Mouse (Mus musculus): ENCODE measurements around the gene Nlgn3. TPM values are rescaled to one million over a fixed set of nuclear protein-coding genes. Genes with fewer than 3 reads are reported as not detected.
"Not testable (repeated sequence)": the region's sequence is repeated elsewhere in the genome, so short reads cannot be mapped to it uniquely, and the experiment has no call there.

Nlgn3 gene
- polyA plus RNA-seq, 1 experiment from 2014 or later: 0.14 TPM

GRCm38 (mm10) chrX:101338666-101339065, 39.7 kb downstream of the Nlgn3 start:
- no peaks in the 10 kb centered on the region for H3K9me3 ChIP-seq (replicated peaks)
- H3K9ac ChIP-seq: no peak overlapping the region
- no peak overlapping the region for H3K27ac ChIP-seq
- peaks cover 2% of the 10 kb centered on the region; the same call in 1 of the 2 replicates for H3K4me1 ChIP-seq (replicated peaks)
- 41% methylated on average over 4 of the region's 4 CpGs for WGBS (ENCODE audit: insufficient replicate concordance)
- no peaks in the 10 kb centered on the region for H3K36me3 ChIP-seq
- no peak for DNase-seq
- H3K27me3 ChIP-seq: no peaks in the 10 kb centered on the region
- H3K4me2 ChIP-seq: no peak overlapping the region
- no peak for ATAC-seq (ENCODE audit: low read depth)
- H3K4me3 ChIP-seq (replicated peaks): no peak overlapping the region

DNA sequence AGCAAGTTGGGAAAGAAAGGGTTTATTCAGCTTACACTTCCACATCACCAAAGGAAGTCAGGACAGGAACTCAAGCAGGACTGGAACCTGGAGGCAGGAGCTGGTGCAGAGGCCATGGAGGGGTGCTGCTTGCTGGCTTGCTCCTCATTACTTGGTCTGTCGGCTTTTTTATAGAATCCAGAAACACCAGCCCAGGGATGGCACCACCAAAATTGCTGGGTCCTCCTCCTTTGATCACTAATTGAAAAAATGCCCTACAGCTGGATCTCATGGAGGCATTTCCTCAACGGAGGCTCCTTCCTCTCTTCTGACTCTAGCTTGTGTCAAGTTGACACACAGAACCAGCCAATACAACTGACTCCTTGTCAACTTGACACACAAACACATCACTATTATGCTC, 43.9 kb downstream of the Nlgn3 start:
- H3K4me1 ChIP-seq (replicated peaks); H3K4me2 ChIP-seq; ATAC-seq (ENCODE audit: low read depth); H3K9me3 ChIP-seq (replicated peaks); H3K27me3 ChIP-seq; H3K36me3 ChIP-seq; DNase-seq; H3K27ac ChIP-seq; H3K9ac ChIP-seq; H3K4me3 ChIP-seq (replicated peaks): not testable (repeated sequence)
- 51% methylated on average over 2 of the region's 2 CpGs for WGBS (ENCODE audit: insufficient replicate concordance)

DNA sequence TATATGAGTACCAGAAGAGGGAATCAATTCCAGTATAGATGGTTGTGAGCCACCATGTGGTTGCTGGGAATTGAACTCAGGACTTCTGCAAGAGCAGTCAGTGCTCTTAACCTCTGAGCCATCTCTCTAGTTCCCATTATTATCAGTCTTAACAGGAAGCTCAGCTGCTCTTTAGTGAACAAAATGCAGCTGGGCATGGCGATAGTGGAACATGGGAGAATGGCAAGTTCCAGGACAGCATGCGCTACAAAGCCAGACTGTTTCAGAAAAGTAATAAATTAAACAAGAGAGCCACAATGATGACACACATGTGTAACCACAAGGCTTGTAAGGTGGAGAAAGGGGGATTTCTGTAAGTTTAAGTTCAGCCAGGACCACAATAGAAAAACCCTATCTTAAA, 46.5 kb downstream of the Nlgn3 start:
- H3K4me1 ChIP-seq (replicated peaks): no peaks in the 10 kb centered on the region
- H3K4me2 ChIP-seq: no peak overlapping the region
- no peak for ATAC-seq (ENCODE audit: low read depth)
- no peaks in the 10 kb centered on the region for H3K36me3 ChIP-seq
- H3K9me3 ChIP-seq (replicated peaks): no peaks in the 10 kb centered on the region
- 50% methylated on average over 2 of the region's 2 CpGs for WGBS (ENCODE audit: insufficient replicate concordance)
- H3K27me3 ChIP-seq: no peaks in the 10 kb centered on the region
- DNase-seq: no peak
- no peak overlapping the region for H3K4me3 ChIP-seq (replicated peaks)
- no peak overlapping the region for H3K9ac ChIP-seq
- H3K27ac ChIP-seq: no peak overlapping the region

DNA sequence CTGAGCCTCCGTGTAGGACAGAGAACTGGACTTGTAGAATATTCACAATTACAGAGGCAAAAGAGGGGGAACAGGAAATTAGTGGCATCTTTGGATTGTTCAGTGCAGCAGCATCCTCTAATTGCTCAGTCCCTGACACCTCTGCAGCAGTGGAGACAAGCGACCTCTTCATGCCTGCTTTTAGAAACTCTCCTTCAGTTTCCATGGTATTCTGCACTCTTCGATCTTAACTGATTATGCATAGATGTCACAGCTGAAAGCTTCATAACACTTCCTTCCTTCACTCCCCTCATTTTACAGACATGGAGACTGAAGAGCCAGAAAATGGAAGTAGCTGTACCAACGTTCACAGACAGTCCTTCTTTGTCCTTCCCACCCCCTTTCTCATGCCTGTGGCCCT, 47.5 kb downstream of the Nlgn3 start:
- H3K4me1 ChIP-seq (replicated peaks): peaks cover 4% of the 10 kb centered on the region; the same call in 1 of the 2 replicates
- ATAC-seq (ENCODE audit: low read depth): no peak
- WGBS (ENCODE audit: insufficient replicate concordance): 36% methylated on average over 4 of the region's 4 CpGs

GRCm38 (mm10) chrX:101351188-101351587, 52.2 kb downstream of the Nlgn3 start:
- Histone ChIP-seq H3K9me3 (replicated peaks) (no peaks in the 10 kb centered on the region), H3K4me3 (replicated peaks) (no peak overlapping the region), H3K27me3 (no peaks in the 10 kb centered on the region), H3K36me3 (no peaks in the 10 kb centered on the region), H3K27ac (no peak overlapping the region), H3K4me2 (0 out of 2 replicates have a peak overlapping the region, but pooled peaks have one; percentile 0), H3K4me1 (replicated peaks) (peaks cover 4% of the 10 kb centered on the region; the same call in 1 of the 2 replicates), H3K9ac (no peak overlapping the region)
- ATAC-seq (ENCODE audit: low read depth): peak; percentile 53; the same call in 1 of the 2 replicates
- WGBS (ENCODE audit: insufficient replicate concordance): 31% methylated on average over 4 of the region's 4 CpGs
- no peak for DNase-seq

More for the DNA sequence above, 47.5 kb downstream of the Nlgn3 start:
- Histone ChIP-seq H3K4me3 (replicated peaks) (no peak overlapping the region), H3K9ac (no peak overlapping the region), H3K27ac (no peak overlapping the region), H3K4me2 (no peak overlapping the region), H3K9me3 (replicated peaks) (no peaks in the 10 kb centered on the region), H3K36me3 (no peaks in the 10 kb centered on the region), H3K27me3 (no peaks in the 10 kb centered on the region)
- no peak for DNase-seq

DNA sequence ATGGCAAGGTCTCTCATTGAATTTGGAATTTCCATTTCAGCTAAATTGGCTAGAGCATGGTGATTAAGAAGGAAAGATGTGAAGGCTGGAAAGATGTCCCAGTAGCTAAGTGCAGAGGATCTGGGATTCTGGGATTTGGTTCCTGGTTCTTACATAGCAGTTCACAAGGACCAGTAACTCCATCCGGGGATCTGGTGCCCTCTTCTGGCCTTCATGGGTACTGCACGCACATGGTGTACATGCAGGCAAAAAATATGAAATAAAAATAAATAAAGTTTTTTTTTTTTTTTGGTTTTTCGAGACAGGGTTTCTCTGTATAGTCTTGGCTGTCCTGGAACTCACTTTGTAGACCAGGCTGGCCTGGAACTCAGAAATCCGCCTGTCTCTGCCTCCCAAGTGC, 59.9 kb downstream of the Nlgn3 start:
- DNase-seq: peak; percentile 11
- H3K4me2 ChIP-seq; H3K9me3 ChIP-seq (replicated peaks); H3K4me1 ChIP-seq (replicated peaks); ATAC-seq (ENCODE audit: low read depth); H3K27ac ChIP-seq; H3K4me3 ChIP-seq (replicated peaks); H3K36me3 ChIP-seq; H3K27me3 ChIP-seq; H3K9ac ChIP-seq: not testable (repeated sequence)
- WGBS (ENCODE audit: insufficient replicate concordance): 50% methylated on average over 4 of the region's 4 CpGs

DNA sequence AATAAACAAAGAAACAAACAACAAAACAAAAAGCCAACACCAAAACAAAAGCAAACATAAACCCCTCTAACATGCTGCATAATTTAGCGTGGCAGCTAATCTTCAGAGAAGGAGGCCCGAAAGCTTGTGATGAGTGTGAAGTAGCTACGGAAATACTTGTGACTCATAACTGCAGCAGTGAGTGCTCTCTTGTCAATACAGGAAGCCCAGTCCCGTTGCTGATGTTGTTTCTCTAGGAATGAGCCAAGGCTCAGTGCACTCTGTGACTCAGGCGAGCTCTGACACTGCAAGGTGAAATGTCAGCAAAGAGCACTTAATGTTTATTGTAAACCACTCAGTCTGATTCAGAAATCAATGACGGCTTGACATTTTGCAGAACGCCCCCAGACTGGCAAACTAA, 70.0 kb downstream of the Nlgn3 start:
- no peak overlapping the region for H3K27ac ChIP-seq
- no peaks in the 10 kb centered on the region for H3K27me3 ChIP-seq
- no peak for DNase-seq
- 56% methylated on average over 7 of the region's 7 CpGs for WGBS (ENCODE audit: insufficient replicate concordance)
- H3K9me3 ChIP-seq (replicated peaks): no peaks in the 10 kb centered on the region
- no peak overlapping the region for H3K9ac ChIP-seq
- ATAC-seq (ENCODE audit: low read depth): no peak
- H3K4me3 ChIP-seq (replicated peaks): no peak overlapping the region
- no peak overlapping the region for H3K4me2 ChIP-seq
- no peaks in the 10 kb centered on the region for H3K36me3 ChIP-seq
- H3K4me1 ChIP-seq (replicated peaks): no peaks in the 10 kb centered on the region

DNA sequence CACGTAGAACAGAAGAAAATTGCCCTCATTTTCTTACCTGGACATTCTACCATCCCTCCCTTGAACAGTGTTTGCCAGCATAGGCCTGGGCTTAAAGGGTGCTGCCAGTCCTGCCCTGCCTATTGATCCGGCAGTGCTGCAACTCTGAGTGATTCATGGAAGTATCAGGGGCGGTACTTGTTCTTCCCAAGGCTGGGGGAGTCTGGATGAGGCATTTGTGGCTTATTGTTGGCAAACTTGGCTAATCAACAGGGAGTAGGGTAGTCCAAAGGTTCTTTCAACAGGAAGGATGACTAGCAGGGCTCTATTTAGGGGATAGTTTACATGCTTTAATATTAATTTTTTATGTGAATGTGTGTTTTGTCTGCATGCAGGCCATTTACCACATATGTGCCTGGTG, 71.6 kb downstream of the Nlgn3 start:
- H3K27ac ChIP-seq: no peak overlapping the region
- WGBS (ENCODE audit: insufficient replicate concordance): 56% methylated on average over 3 of the region's 3 CpGs

GRCm38 (mm10) chrX:101372946-101373345, 74.0 kb downstream of the Nlgn3 start:
- Histone ChIP-seq H3K36me3 (no peaks in the 10 kb centered on the region), H3K4me1 (replicated peaks) (no peaks in the 10 kb centered on the region), H3K27ac (no peak overlapping the region), H3K9ac (no peak overlapping the region), H3K4me2 (no peak overlapping the region), H3K27me3 (no peaks in the 10 kb centered on the region; the same call in 1 of the 2 replicates), H3K9me3 (replicated peaks) (no peaks in the 10 kb centered on the region), H3K4me3 (replicated peaks) (no peak overlapping the region)
- no peak for ATAC-seq (ENCODE audit: low read depth)
- DNase-seq: no peak
- 64% methylated on average over 5 of the region's 5 CpGs for WGBS (ENCODE audit: insufficient replicate concordance)

More for the DNA sequence above, 71.6 kb downstream of the Nlgn3 start:
- Histone ChIP-seq H3K4me3 (replicated peaks) (no peak overlapping the region), H3K4me2 (no peak overlapping the region), H3K9me3 (replicated peaks) (no peaks in the 10 kb centered on the region), H3K27me3 (no peaks in the 10 kb centered on the region; the same call in 1 of the 2 replicates), H3K9ac (no peak overlapping the region), H3K36me3 (no peaks in the 10 kb centered on the region), H3K4me1 (replicated peaks) (no peaks in the 10 kb centered on the region)
- ATAC-seq (ENCODE audit: low read depth) (no peak), DNase-seq (no peak)

Other genes starting within 250 kb of the Nlgn3 start
- not detected in 2 replicates for gene Tex11, start 239.5 kb upstream of the Nlgn3 start, polyA plus RNA-seq (2015; fragmentation: Nextera tagmentation; extraction: Ambion mirVana)
- gene Slc7a3, start 213.1 kb upstream of the Nlgn3 start, polyA plus RNA-seq (2015; fragmentation: Nextera tagmentation; extraction: Ambion mirVana): 0.61 and 1.1 TPM in 2 replicates
- 17.7 and 21.9 TPM in 2 replicates for gene Snx12, start 76.6 kb upstream of the Nlgn3 start, polyA plus RNA-seq (2015; fragmentation: Nextera tagmentation; extraction: Ambion mirVana)
- 1.5 TPM in 2 replicates for gene Foxo4, start 44.6 kb upstream of the Nlgn3 start, polyA plus RNA-seq (2015; fragmentation: Nextera tagmentation; extraction: Ambion mirVana)
- gene Gm614, start 35.2 kb upstream of the Nlgn3 start, polyA plus RNA-seq (2015; fragmentation: Nextera tagmentation; extraction: Ambion mirVana): not detected in 2 replicates
- 9.0 and 11.4 TPM in 2 replicates for gene Il2rg, start 30.9 kb upstream of the Nlgn3 start, polyA plus RNA-seq (2015; fragmentation: Nextera tagmentation; extraction: Ambion mirVana)
- 0.08 TPM in 1 of 2 replicates, not detected in the other for gene Gm20489, start 30.1 kb upstream of the Nlgn3 start, polyA plus RNA-seq (2015; fragmentation: Nextera tagmentation; extraction: Ambion mirVana)
- gene Med12, start 25.1 kb upstream of the Nlgn3 start, polyA plus RNA-seq (2015; fragmentation: Nextera tagmentation; extraction: Ambion mirVana): 18.4 and 21.1 TPM in 2 replicates
- 50.0 and 53.6 TPM in 2 replicates for gene Gjb1, start 77.2 kb downstream of the Nlgn3 start, polyA plus RNA-seq (2015; fragmentation: Nextera tagmentation; extraction: Ambion mirVana)
- gene Zmym3, start 121.7 kb downstream of the Nlgn3 start, polyA plus RNA-seq (2015; fragmentation: Nextera tagmentation; extraction: Ambion mirVana): 6.8 and 7.8 TPM in 2 replicates
- gene Nono, start 130.2 kb downstream of the Nlgn3 start, polyA plus RNA-seq (2015; fragmentation: Nextera tagmentation; extraction: Ambion mirVana): 138 and 169 TPM in 2 replicates
- gene Itgb1bp2, start 149.9 kb downstream of the Nlgn3 start, polyA plus RNA-seq (2015; fragmentation: Nextera tagmentation; extraction: Ambion mirVana): 1.1 and 1.5 TPM in 2 replicates
- 7.3 and 8.3 TPM in 2 replicates for gene Taf1, start 233.6 kb downstream of the Nlgn3 start, polyA plus RNA-seq (2015; fragmentation: Nextera tagmentation; extraction: Ambion mirVana)